In genomic region chr4:140249011-140249744, GRCm38 (mm10) we compare ENCODE assay signal across 10 mouse cellular contexts. TPM values are rescaled to one million over a fixed set of nuclear protein-coding genes. Genes with fewer than 3 reads are reported as not detected.
A peak's percentile ranks its signal among the peaks of the same experiment; 100 is the strongest.
DNase-seq lines count a peak whose midpoint lies in the region; ATAC-seq and TF ChIP-seq lines count a peak whose summit lies in the region.
"Had no signal": no experiment of that assay in that cellular context is flagged by ENCODE, and none has a peak within 500 bp of the region (broad histone marks: within the 10 kb centered on the region; RNA-seq: fewer than 3 reads in every experiment).

No protein-coding gene starts in this region.

- H3K36me3 ChIP-seq in heart, adult 2 months (ENCODE audit: control insufficient read depth, insufficient read depth, low read length): no peaks in the 10 kb centered on the region
- H3K36me3 ChIP-seq in hindbrain, embryonic 15.5 days: no peaks in the 10 kb centered on the region
- no peaks in the 10 kb centered on the region for H3K36me3 ChIP-seq in liver, embryonic 14.5 days (replicated peaks; ENCODE audit: control insufficient read depth, insufficient read depth, low read depth)
- no peaks in the 10 kb centered on the region for H3K36me3 ChIP-seq in neural tube, embryonic 12.5 days
- H3K36me3 ChIP-seq: limb, embryonic 12.5 days; stomach, embryonic 15.5 days had no signal

- DNase-seq in heart, adult 2 months: peak in 1 of 2 experiments; percentile 9
- no peak for DNase-seq in heart, adult 9 months (ENCODE audit: low spot score in 2 of 2)
- peak; percentile 13 for DNase-seq in MN1 (ENCODE audit: low spot score)
- DNase-seq in liver, embryonic 14.5 days (ENCODE audit: low read depth in 3 of 3, low spot score in 3 of 3): no peak
- DNase-seq in spleen, postnatal 10 days (ENCODE audit: low spot score in 2 of 2): no peak

- intact Hi-C loops in heart, adult 2 months (cut with DNase I): loop anchor here (10.0 kb wide), 1 partner anchor 374 kb away; no protein-coding TSS in a partner anchor

- TF ChIP-seq CTCF in heart, adult 2 months (IDR thresholded peaks at IDR 0.05): peak; percentile 42
- peak; percentile 51 for TF ChIP-seq CTCF in cortical plate, adult 2 months (IDR thresholded peaks at IDR 0.05; ENCODE audit: extremely low read depth, insufficient read depth, low read length)
- peak; percentile 30; the same call in 1 of the 2 replicates for TF ChIP-seq CTCF in liver, embryonic 14.5 days (IDR thresholded peaks at IDR 0.05; ENCODE audit: low read depth)

- 0 out of 2 replicates have a peak overlapping the region, but pooled peaks have one; percentile 15 for H3K4me2 ChIP-seq in hindbrain, embryonic 15.5 days
- H3K4me2 ChIP-seq in liver, embryonic 14.5 days (ENCODE audit: low read depth): no peak overlapping the region
- H3K4me2 ChIP-seq in neural tube, embryonic 12.5 days (replicated peaks): 0 out of 2 replicates have a peak overlapping the region, but pooled peaks have one; percentile 10
- H3K4me2 ChIP-seq: limb, embryonic 12.5 days; stomach, embryonic 15.5 days had no signal

- no peaks in the 10 kb centered on the region for H3K79me2 ChIP-seq in heart, adult 2 months (replicated peaks; ENCODE audit: control insufficient read depth, insufficient read depth, low read length)

- TF ChIP-seq EP300 in heart, adult 2 months (IDR thresholded peaks at IDR 0.05; ENCODE audit: insufficient read depth, low read depth, low read length): no peak
- TF ChIP-seq EP300 in liver, embryonic 14.5 days (IDR thresholded peaks at IDR 0.05; ENCODE audit: low read depth): no peak

- no peak overlapping the region for H3K4me3 ChIP-seq in heart, adult 2 months
- H3K4me3 ChIP-seq in cortical plate, adult 2 months (ENCODE audit: insufficient read depth, low read length): no peak overlapping the region
- H3K4me3 ChIP-seq in hindbrain, embryonic 15.5 days: no peak overlapping the region
- H3K4me3 ChIP-seq in liver, embryonic 14.5 days (ENCODE audit: insufficient read depth in 1 of 2, low read depth in 2 of 2, low read length in 2 of 2): no peak overlapping the region
- H3K4me3 ChIP-seq in neural tube, embryonic 12.5 days: no peak overlapping the region
- H3K4me3 ChIP-seq: limb, embryonic 12.5 days; stomach, embryonic 15.5 days had no signal

- H3K4me1 ChIP-seq in heart, adult 2 months (ENCODE audit: control insufficient read depth, insufficient read depth, low read length): no peaks in the 10 kb centered on the region
- H3K4me1 ChIP-seq in cortical plate, adult 2 months (ENCODE audit: control insufficient read depth, insufficient read depth, low read length): no peaks in the 10 kb centered on the region
- H3K4me1 ChIP-seq in hindbrain, embryonic 15.5 days (replicated peaks): peaks cover 40% of the 10 kb centered on the region
- H3K4me1 ChIP-seq in liver, embryonic 14.5 days (replicated peaks; ENCODE audit: control insufficient read depth in 2 of 2, insufficient read depth in 2 of 2, low read length in 1 of 2): no peaks in the 10 kb centered on the region
- peaks cover 34% of the 10 kb centered on the region for H3K4me1 ChIP-seq in neural tube, embryonic 12.5 days

- no peak overlapping the region for H3K9ac ChIP-seq in heart, adult 2 months (ENCODE audit: low read depth, low read length)
- no peak overlapping the region for H3K9ac ChIP-seq in hindbrain, embryonic 15.5 days
- H3K9ac ChIP-seq in liver, embryonic 14.5 days (replicated peaks): no peak overlapping the region
- H3K9ac ChIP-seq in neural tube, embryonic 12.5 days: no peak overlapping the region
- H3K9ac ChIP-seq: limb, embryonic 12.5 days; stomach, embryonic 15.5 days had no signal

- 8% methylated on average over 22 of the region's 22 CpGs for WGBS in heart, adult 2 months
- WGBS in hindbrain, embryonic 15.5 days: 3% methylated on average over 22 of the region's 22 CpGs
- WGBS in liver, embryonic 14.5 days (ENCODE audit: insufficient replicate concordance): 9% methylated on average over 22 of the region's 22 CpGs
- WGBS in neural tube, embryonic 12.5 days: 4% methylated on average over 22 of the region's 22 CpGs

- TF ChIP-seq POLR2A in heart, adult 2 months (IDR thresholded peaks at IDR 0.05; ENCODE audit: insufficient read depth, low read depth, low read length): no peak
- TF ChIP-seq POLR2A in cortical plate, adult 2 months (IDR thresholded peaks at IDR 0.05; ENCODE audit: extremely low read depth, insufficient read depth, low read length): no peak

- H3K27ac ChIP-seq in heart, adult 2 months: no peak overlapping the region
- no peak overlapping the region for H3K27ac ChIP-seq in cortical plate, adult 2 months (ENCODE audit: insufficient read depth, low read length)
- H3K27ac ChIP-seq in hindbrain, embryonic 15.5 days (replicated peaks): no peak overlapping the region
- H3K27ac ChIP-seq in liver, embryonic 14.5 days: no peak overlapping the region
- H3K27ac ChIP-seq in neural tube, embryonic 12.5 days: no peak overlapping the region
- H3K27ac ChIP-seq: limb, embryonic 12.5 days; stomach, embryonic 15.5 days had no signal

- no peaks in the 10 kb centered on the region for H3K9me3 ChIP-seq in hindbrain, embryonic 15.5 days
- no peaks in the 10 kb centered on the region for H3K9me3 ChIP-seq in liver, embryonic 14.5 days (ENCODE audit: control insufficient read depth, low read length)
- no peaks in the 10 kb centered on the region for H3K9me3 ChIP-seq in neural tube, embryonic 12.5 days
- H3K9me3 ChIP-seq: limb, embryonic 12.5 days; stomach, embryonic 15.5 days had no signal

- ATAC-seq in hindbrain, embryonic 15.5 days (ENCODE audit: low FRiP score, low read depth): no peak
- no peak for ATAC-seq in liver, embryonic 14.5 days (ENCODE audit: insufficient read depth)
- no peak for ATAC-seq in neural tube, embryonic 12.5 days (ENCODE audit: low FRiP score, low read depth)

- peaks cover 16% of the 10 kb centered on the region for H3K27me3 ChIP-seq in heart, adult 2 months (ENCODE audit: control insufficient read depth, insufficient read depth, low read length)
- peaks cover 32% of the 10 kb centered on the region for H3K27me3 ChIP-seq in hindbrain, embryonic 15.5 days
- H3K27me3 ChIP-seq in liver, embryonic 14.5 days (ENCODE audit: control insufficient read depth, insufficient read depth, low read length): peaks cover 43% of the 10 kb centered on the region
- peaks cover 56% of the 10 kb centered on the region for H3K27me3 ChIP-seq in neural tube, embryonic 12.5 days (replicated peaks)

RNA-seq across cellular contexts. Expression of gene Igsf21, which starts 2.6 kb away (rescaled TPM):
- total RNA-seq in heart, adult 2 months (2021): under 1 TPM; 0.14 to 0.16 TPM
- polyA plus RNA-seq in heart, adult 2 months (2012; rRNA removed): 0.32 and 0.76 TPM in 2 replicates
- 39.2 and 42.0 TPM in 2 replicates for polyA plus RNA-seq in cortical plate, adult 2 months (2012; rRNA removed)
- polyA plus RNA-seq in hindbrain, embryonic 15.5 days (2015; fragmentation: Nextera tagmentation; extraction: Ambion mirVana): 91.0 and 102 TPM in 2 replicates
- polyA plus RNA-seq in liver, embryonic 14.5 days (2012; rRNA removed): 0.02 TPM in 1 of 2 replicates, not detected in the other
- 0.18 TPM in 1 of 2 replicates, not detected in the other for polyA plus RNA-seq in liver, embryonic 14.5 days (2014; fragmentation: Nextera tagmentation; extraction: Ambion mirVana)
- 25.5 and 28.6 TPM in 2 replicates for polyA plus RNA-seq in neural tube, embryonic 12.5 days (2016; fragmentation: Nextera tagmentation; extraction: Ambion mirVana)
- polyA plus RNA-seq: limb, embryonic 12.5 days had no signal

Comparison
In these comparisons a context has a peak if more than half of its experiments do, and no peak if none do; other contexts are left out.
1. RNA of gene Igsf21, which starts 2.6 kb away (polyA plus RNA-seq): 91.0 to 102 TPM in hindbrain, embryonic 15.5 days, 39.2 to 42.0 TPM in cortical plate, adult 2 months and 25.5 to 28.6 TPM in neural tube, embryonic 12.5 days; 0.32 to 0.76 TPM in heart, adult 2 months and 0.02 to 0.18 TPM in liver, embryonic 14.5 days; every median in the first group is over 10 times any median in the second.
2. Peak in every context shown above with its lines, with median percentiles within 50 percentile points of each other: CTCF ChIP-seq.